Mouse (Mus musculus) thymus, postnatal 36 days (tissue): Measurements from ENCODE around the gene Ggcx.

Experiments
- DNase-seq, 2 experiments: peaks; one replicate each; pipeline ENCODE4 v3.0.0; 2022; ENCODE audit warnings: mixed read lengths in 2 of 2

Gene Ggcx

GRCm38 (mm10) chr6:72388266-72388665, 25.8 kb upstream of the Ggcx start:
- no peak for DNase-seq

- no peak for DNase-seq
Measured at GRCm38 (mm10) chr6:72388791-72389329, 25.2 kb upstream of the Ggcx start.

GRCm38 (mm10) chr6:72389471-72389940, 24.6 kb upstream of the Ggcx start:
- no peak for DNase-seq

DNA sequence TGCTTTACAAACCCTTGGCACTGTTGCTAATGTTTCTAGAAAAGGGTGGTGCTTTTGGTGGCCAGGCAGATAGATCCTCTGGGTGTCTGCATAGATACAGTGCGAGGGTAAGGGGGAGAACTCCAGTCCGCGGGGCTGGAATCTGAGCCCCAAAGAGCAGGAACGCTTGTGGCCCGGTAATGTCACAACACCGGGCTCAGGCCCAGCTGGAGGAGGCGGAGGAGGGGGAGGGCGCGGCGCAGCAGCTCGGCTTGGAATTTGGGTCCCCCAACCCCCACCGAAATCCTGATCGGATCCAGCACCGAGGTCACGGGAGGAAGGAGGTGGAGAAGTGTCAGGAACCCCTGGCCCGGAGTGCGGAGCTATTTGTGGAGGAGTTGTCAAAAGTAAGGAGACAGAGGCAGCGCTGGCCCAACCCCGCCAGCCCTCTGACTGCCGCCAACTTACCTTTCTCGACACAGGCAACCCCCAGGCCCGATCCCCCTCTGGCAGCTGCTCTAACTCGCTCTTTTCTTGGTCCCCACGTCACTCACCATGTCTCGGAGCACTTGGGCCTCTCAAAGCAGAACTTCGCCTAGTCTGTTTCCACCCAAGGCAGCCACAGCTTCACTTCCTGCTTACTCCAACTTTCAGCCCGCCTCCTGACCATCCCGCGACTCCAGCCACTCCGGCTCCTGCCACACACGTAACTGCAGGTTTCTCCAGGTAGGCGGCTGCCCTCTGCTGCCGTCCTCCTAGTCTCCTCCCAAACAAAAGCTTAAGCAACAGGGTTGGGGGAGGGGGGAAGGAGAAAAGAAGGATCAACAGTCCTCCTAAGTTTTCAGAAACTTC, 24.0 kb upstream of the Ggcx start, which contains the start of gene Vamp8:
TSS of gene Vamp8 (minus strand) at position 763 of the 831 bp plus-strand sequence.
- peak; percentile 62 to 65 for DNase-seq

- DNase-seq: no peak
Measured at GRCm38 (mm10) chr6:72390795-72391521, 23.1 kb upstream of the Ggcx start.

- DNase-seq: no peak
Measured at GRCm38 (mm10) chr6:72392341-72392740, 21.8 kb upstream of the Ggcx start.

GRCm38 (mm10) chr6:72396837-72397251, 17.3 kb upstream of the Ggcx start:
- no peak for DNase-seq

DNA sequence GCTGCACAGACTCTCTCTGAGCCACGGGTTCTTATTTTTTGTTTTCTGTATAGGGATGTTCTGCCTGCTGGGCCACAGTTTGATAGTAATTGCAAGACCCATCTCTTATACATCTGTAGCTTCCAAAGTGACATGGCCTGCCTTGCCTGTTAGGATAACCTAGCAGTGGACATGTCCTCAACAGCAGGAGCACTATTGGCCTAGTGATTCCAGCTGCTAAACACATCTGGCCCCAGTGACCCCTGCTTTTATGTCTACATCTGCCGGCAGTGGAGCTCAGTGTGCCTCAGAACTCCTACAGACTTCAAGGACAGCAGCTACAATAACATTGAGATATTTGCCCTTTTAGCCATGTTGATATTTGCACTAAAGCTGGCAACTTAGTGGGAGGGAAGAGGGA, 14.1 kb upstream of the Ggcx start:
- DNase-seq: no peak

GRCm38 (mm10) chr6:72401875-72402274, 12.2 kb upstream of the Ggcx start:
- DNase-seq: peak; percentile 71 to 74

GRCm38 (mm10) chr6:72405356-72405755, 8.8 kb upstream of the Ggcx start:
- DNase-seq: no peak

DNA sequence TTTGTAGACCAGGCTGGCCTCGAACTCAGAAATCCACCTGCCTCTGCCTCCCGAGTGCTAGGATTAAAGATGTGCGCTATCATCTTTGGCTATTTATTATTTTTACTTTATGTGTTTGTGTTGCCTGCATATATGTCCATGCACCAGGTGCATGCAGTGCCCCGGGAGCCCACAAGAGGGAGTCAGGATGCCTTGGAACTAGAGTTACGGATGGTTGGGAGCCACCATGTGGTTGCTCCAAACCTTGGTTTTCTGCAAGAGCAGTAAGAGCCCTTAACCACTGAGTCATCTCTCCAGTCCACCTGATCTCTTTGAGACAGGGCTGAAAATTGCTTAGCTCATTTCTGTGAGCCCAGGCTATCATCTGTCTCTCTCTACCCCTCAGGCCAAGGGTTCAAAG, 7.0 kb upstream of the Ggcx start:
- peak; percentile 81 to 83 for DNase-seq

DNA sequence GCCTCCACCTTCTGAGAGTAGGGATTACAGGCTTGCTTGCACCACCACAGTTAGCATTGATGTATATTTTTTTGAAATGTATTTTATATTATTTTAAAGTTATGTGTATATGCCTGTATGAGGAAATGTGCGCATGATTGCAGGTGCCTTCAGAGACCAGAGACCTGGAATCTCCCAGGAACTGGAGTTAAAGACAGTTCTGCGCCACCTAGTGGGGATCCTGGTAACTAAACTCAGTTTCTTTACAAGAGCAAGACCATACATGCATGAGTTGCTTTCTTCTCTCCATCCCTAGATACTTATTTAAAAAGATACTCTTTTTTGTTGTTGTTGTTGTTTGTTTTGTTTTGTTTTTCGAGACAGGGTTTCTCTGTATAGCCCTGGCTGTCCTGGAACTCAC, 4.5 kb upstream of the Ggcx start:
- DNase-seq: peak in 1 of 2 experiments; percentile 41

DNA sequence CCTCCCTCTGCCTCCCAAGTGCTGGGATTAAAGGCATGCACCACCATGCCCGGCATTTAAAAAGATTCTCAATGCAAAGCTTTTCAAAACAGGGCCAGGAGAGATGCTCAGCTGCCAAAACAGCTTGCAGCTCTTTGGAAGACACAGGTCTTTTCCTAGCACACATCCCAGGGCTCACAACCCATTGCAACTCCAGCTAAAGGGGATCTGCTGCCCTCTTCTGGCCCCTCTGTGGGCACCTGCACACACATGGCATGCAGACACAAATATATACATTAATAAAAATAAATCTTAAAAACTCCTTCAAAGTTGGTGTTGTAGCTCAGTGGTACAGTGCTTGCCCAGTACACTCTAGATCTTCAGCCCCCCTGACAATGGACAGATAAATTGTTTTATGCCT, 4.1 kb upstream of the Ggcx start:
- DNase-seq: no peak

- no peak for DNase-seq
Measured at GRCm38 (mm10) chr6:72410518-72410917, 3.6 kb upstream of the Ggcx start.

DNA sequence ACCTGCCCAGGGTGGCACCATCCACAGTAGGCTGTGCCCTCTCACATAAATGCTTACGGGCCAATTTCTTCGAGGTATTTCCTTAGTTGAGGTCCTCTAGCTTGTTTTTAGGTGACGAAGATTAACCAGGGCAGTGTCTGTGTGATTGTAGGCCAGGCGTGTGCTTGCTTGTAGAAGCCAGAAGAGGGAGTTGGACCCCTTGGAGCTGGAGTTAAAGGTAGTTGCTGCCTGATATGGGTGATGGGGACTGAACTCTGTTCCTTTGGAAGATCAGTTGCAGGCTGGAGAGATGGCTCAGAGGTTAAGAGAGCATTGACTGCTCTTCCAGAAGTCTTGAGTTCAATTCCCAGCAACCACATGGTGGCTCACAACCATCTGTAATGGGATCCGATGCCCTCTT, 1.1 kb downstream of the Ggcx start:
- DNase-seq: no peak

DNA sequence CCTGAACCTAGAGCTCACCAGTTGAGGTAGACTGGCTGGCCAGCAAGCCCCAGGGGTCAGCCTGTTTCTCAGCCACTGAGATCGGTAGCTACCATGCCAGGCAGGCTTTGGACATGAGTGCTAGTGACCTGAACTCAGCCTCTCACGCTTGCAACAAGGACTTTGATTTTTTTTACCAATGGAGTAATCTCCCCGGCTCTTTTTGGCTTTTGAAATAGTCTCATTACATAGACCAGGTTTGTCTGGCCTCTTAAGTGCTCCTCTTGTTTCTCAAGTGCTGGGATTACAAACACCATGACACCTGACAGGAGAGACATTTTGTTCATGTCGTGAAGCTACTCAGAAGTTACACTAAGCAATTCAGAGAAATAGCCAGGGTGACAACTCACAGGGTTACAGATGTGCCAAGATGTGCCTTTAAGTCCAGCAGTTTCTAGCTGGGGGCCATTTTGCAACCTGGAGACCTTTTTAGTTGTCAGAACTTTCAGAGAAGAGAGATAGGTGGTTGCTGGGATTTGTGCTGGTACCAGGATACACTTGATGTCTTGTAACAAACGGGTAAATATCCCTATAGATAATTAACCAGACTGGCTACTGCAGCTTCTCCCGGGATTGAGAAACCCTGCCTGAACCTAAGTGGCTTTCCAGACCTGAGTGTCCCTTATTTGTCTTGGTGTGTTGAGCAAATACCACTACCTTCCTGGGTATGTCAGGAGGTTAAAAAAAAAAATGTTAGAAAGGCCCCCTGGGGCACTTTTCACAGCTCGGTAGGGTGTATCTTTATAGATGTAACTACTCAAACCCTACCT, 2.1 kb downstream of the Ggcx start:
- DNase-seq: no peak

- no peak for DNase-seq
Measured at GRCm38 (mm10) chr6:72418279-72418678, 4.2 kb downstream of the Ggcx start.

GRCm38 (mm10) chr6:72419806-72420205, 5.7 kb downstream of the Ggcx start:
- DNase-seq: no peak

- DNase-seq: no peak
Measured at GRCm38 (mm10) chr6:72420901-72421300, 6.8 kb downstream of the Ggcx start.

- no peak for DNase-seq
Measured at GRCm38 (mm10) chr6:72425646-72426045, 11.5 kb downstream of the Ggcx start.

DNA sequence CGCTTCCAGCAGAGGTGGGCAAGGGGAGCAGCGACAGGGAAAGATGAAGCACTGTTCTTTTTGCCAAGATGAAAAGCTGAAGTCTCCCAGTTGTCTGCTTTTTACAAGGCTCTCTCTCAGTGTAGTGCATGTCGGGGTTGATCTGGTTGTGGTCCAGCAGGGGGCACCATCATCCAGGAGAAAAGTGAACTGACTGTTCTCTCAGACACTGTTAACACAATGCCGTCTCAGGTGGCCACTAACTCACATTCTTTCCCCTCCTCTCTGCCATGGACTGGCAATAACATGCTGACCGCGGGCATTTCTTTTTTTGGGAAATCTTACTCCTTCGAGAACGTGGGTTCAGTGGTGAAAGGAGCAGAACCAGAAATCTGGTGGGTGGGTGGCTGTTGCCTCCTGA, 13.9 kb downstream of the Ggcx start:
- DNase-seq: peak; percentile 71 to 75

- DNase-seq: no peak
Measured at GRCm38 (mm10) chr6:72429061-72429842, 15.1 kb downstream of the Ggcx start.
